Mouse (Mus musculus) CH12.LX (cell line): ENCODE data around the gene Sap30. TPM values are rescaled to one million over a fixed set of nuclear protein-coding genes. Genes with fewer than 3 reads are reported as not detected.

Experiments
- DNase-seq: peaks from one replicate; pipeline ENCODE4 v3.0.0-alpha.2; 2013; ENCODE audit errors: extremely low read depth
- H3K27ac ChIP-seq: 2 replicates; pipeline ENCODE4 v1.5.1; 2012; ENCODE audit warnings: low read depth, mild to moderate bottlenecking, control low read depth, moderate library complexity; ENCODE audit not compliant: insufficient read depth
- H3K27me3 ChIP-seq: replicated peaks from 2 replicates; pipeline ENCODE3; 2012; ENCODE audit warnings: inconsistent platforms
- H3K36me3 ChIP-seq, 2 experiments: replicated peaks in 1 of 2; 2 replicates each; pipeline versions ENCODE3 to v1.6.1; 2012; ENCODE audit warnings: inconsistent platforms in 1 of 2, low read length in 1 of 2, mild to moderate bottlenecking in 1 of 2, mixed read lengths in 1 of 2, moderate library complexity in 1 of 2; ENCODE audit not compliant: control insufficient read depth in 1 of 2, insufficient read depth in 1 of 2
- H3K4me1 ChIP-seq, 2 experiments: 2 replicates each; pipeline ENCODE4 v1.6.1; 2012; ENCODE audit warnings: inconsistent platforms in 1 of 2, moderate library complexity in 1 of 2; ENCODE audit not compliant: insufficient read depth in 2 of 2, control insufficient read depth in 1 of 2
- H3K4me2 ChIP-seq: 2 replicates; pipeline ENCODE4 v1.6.1; 2012; ENCODE audit warnings: low read depth, mild to moderate bottlenecking, control low read depth; ENCODE audit not compliant: poor library complexity, insufficient read depth, severe bottlenecking
- H3K4me3 ChIP-seq, 3 experiments: fragments of 150-350 bp in 1 of 3; sonication (generic) in 1 of 3; replicated peaks in 1 of 3; 2 replicates each; pipeline versions ENCODE3 to v1.5.1; 2011 to 2012; ENCODE audit warnings: low read depth in 2 of 3, low read length in 2 of 3, mild to moderate bottlenecking in 2 of 3, moderate library complexity in 2 of 3, control low read depth in 1 of 3, improper control_type of control experiment in 1 of 3, inconsistent platforms in 1 of 3, mixed read lengths in 1 of 3; ENCODE audit not compliant: poor library complexity in 1 of 3
- H3K79me2 ChIP-seq: replicated peaks from 2 replicates; pipeline ENCODE4 v1.6.1; 2012; ENCODE audit warnings: mild to moderate bottlenecking, moderate library complexity; ENCODE audit not compliant: control insufficient read depth, poor library complexity, insufficient read depth, severe bottlenecking; ENCODE audit errors: extremely low read depth
- H3K9ac ChIP-seq: 2 replicates; pipeline ENCODE4 v1.6.1; 2012; ENCODE audit warnings: low read depth, mild to moderate bottlenecking, control low read depth, moderate library complexity; ENCODE audit not compliant: insufficient read depth
- H3K9me3 ChIP-seq: replicated peaks from 2 replicates; pipeline ENCODE3; 2012; ENCODE audit warnings: low read length, inconsistent platforms, mixed read lengths
- CHD1 ChIP-seq: IDR thresholded peaks from 2 replicates; pipeline ENCODE4 v1.6.1; 2012; ENCODE audit warnings: low read depth, low read length, improper control_type of control experiment, inconsistent platforms
- CTCF ChIP-seq, 2 experiments: IDR thresholded peaks in 1 of 2; conservative IDR thresholded peaks in 1 of 2; 2 replicates each; pipeline ENCODE4 v1.5.1; 2011 to 2012; ENCODE audit warnings: low read depth in 2 of 2, low read length in 2 of 2, improper control_type of control experiment in 1 of 2, inconsistent platforms in 1 of 2, mild to moderate bottlenecking in 1 of 2, moderate library complexity in 1 of 2
- EP300 ChIP-seq: IDR thresholded peaks from 2 replicates; pipeline ENCODE4 v1.6.1; 2011; ENCODE audit warnings: low read length, improper control_type of control experiment
- ETS1 ChIP-seq: conservative IDR thresholded peaks from 2 replicates; pipeline ENCODE4 v1.6.1; 2012; ENCODE audit warnings: low read depth, mild to moderate bottlenecking, inconsistent platforms, low read length, improper control_type of control experiment, moderate library complexity
- HCFC1 ChIP-seq: IDR thresholded peaks from 2 replicates; pipeline ENCODE4 v1.6.1; 2012; ENCODE audit warnings: low read depth, mild to moderate bottlenecking, inconsistent platforms, low read length, improper control_type of control experiment
- IRF4 ChIP-seq: IDR thresholded peaks from 2 replicates; pipeline ENCODE4 v1.6.1; 2014; ENCODE audit warnings: low read depth, mild to moderate bottlenecking, inconsistent platforms, low read length, improper control_type of control experiment
- JUN ChIP-seq: IDR thresholded peaks from 2 replicates; pipeline ENCODE4 v1.6.1; 2011; ENCODE audit warnings: low read depth, mild to moderate bottlenecking, low read length, improper control_type of control experiment, moderate library complexity; ENCODE audit not compliant: insufficient read depth
- MAFK ChIP-seq: IDR thresholded peaks from 2 replicates; pipeline ENCODE4 v1.6.1; 2011; ENCODE audit warnings: low read length, improper control_type of control experiment; ENCODE audit not compliant: insufficient replicate concordance
- MAX ChIP-seq: IDR thresholded peaks from 2 replicates; pipeline ENCODE4 v1.6.1; 2011; ENCODE audit warnings: low read length, improper control_type of control experiment
- MAZ ChIP-seq: IDR thresholded peaks from 2 replicates; pipeline ENCODE4 v1.6.1; 2012; ENCODE audit warnings: low read depth, mild to moderate bottlenecking, inconsistent platforms, low read length, improper control_type of control experiment, moderate library complexity
- MEF2A ChIP-seq: IDR thresholded peaks from 2 replicates; pipeline ENCODE4 v1.6.1; 2014; ENCODE audit warnings: low read depth, mild to moderate bottlenecking, inconsistent platforms, low read length, improper control_type of control experiment, borderline replicate concordance
- NELFE ChIP-seq: IDR thresholded peaks from 2 replicates; pipeline ENCODE4 v1.6.1; 2011; ENCODE audit warnings: low read depth, low read length, improper control_type of control experiment
- POLR2A ChIP-seq: IDR thresholded peaks from 2 replicates; pipeline ENCODE4 v1.6.1; 2011; ENCODE audit warnings: low read depth, mild to moderate bottlenecking, improper control_type of control experiment, low read length
- RAD21 ChIP-seq: IDR thresholded peaks from 2 replicates; pipeline ENCODE4 v1.6.1; 2011; ENCODE audit warnings: low read depth, mild to moderate bottlenecking, low read length, improper control_type of control experiment, moderate library complexity
- SIN3A ChIP-seq: IDR thresholded peaks from 2 replicates; pipeline ENCODE4 v1.6.1; 2012; ENCODE audit warnings: low read length, improper control_type of control experiment, inconsistent platforms
- TBP ChIP-seq: conservative IDR thresholded peaks from 2 replicates; pipeline ENCODE4 v1.6.1; 2011; ENCODE audit warnings: low read depth, low read length, improper control_type of control experiment
- TCF12 ChIP-seq: IDR thresholded peaks from 2 replicates; pipeline ENCODE4 v1.6.1; 2014; ENCODE audit warnings: low read depth, mild to moderate bottlenecking, inconsistent platforms, low read length, improper control_type of control experiment
- UBTF ChIP-seq: IDR thresholded peaks from 2 replicates; pipeline ENCODE4 v1.6.1; 2012; ENCODE audit warnings: low read depth, mild to moderate bottlenecking, inconsistent platforms, low read length, improper control_type of control experiment, moderate library complexity
- USF1 ChIP-seq: IDR thresholded peaks from 2 replicates; pipeline ENCODE4 v1.6.1; 2014; ENCODE audit warnings: low read depth, mild to moderate bottlenecking, inconsistent platforms, low read length, improper control_type of control experiment
- ZMIZ1 ChIP-seq: IDR thresholded peaks from 2 replicates; pipeline ENCODE4 v1.6.1; 2012; ENCODE audit warnings: low read depth, mild to moderate bottlenecking, inconsistent platforms, low read length, improper control_type of control experiment
- dilution Hi-C: fragments of 300-500 bp; cut with MboI; formaldehyde crosslinking; loops from 2 replicates; pipeline ENCODE4 v1.14.3; 2020; ENCODE audit warnings: low sequenced_read_pairs; ENCODE audit not compliant: extremely low pct_unique_long_range_greater_than_20kb, extremely low pct_ligation_motif_present
- in situ Hi-C: fragments of 300-500 bp; cut with MboI; formaldehyde crosslinking; loops from 3 replicates; pipeline ENCODE4 v1.14.3; 2019; ENCODE audit warnings: low sequenced_read_pairs, low pct_ligation_motif_present, low pct_unique_long_range_greater_than_20kb, mixed read lengths
- polyA plus RNA-seq: library from polyadenylated mRNA; unstranded; fragments of >175 nt; gene quantifications from 2 replicates; pipeline ENCODE4 v1.2.1, GENCODE M21; 2012; ENCODE audit warnings: low read depth; ENCODE audit not compliant: insufficient read length
- total RNA-seq, 2 experiments: library from RNA; depleted of rRNA; stranded (reverse); fragments of 300-350 nt in 1 of 2; fragments of >200 nt in 1 of 2; gene quantifications; 2 replicates each; pipeline ENCODE4 v1.2.3; 2012 to 2014

Sap30 gene
- total and polyA plus RNA-seq, 3 experiments, result 33.9 to 82.6 (median 37.1) TPM

DNA sequence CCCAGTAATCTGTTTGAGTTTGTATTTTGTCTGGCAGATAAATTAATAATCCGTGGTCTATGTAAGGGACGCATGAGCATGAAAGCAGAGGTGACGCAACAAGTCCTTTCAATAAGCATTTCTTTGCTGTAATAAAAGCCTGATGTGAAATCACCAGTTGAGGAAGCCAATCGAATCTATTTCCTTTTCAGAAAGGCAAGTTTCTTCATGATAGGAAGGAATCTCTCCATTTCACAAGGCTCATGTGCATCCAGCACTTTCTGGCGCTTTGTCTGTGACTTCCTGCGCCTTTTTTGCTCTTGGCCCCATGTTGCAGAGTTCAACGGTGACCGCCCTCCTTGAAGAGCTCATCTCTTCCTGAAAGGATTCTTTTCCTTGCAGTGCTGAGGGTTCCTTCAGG is 8.0 kb downstream of the Sap30 start:
- Histone ChIP-seq H3K9me3 (no peaks in the 10 kb centered on the region), H3K27ac (no peak overlapping the region), H3K36me3 (peaks cover 2 to 16% of the 10 kb centered on the region in 2 experiments), H3K4me1 (no peaks in the 10 kb centered on the region), H3K27me3 (no peaks in the 10 kb centered on the region), H3K4me3 (no peak overlapping the region), H3K4me2 (no peak overlapping the region), H3K9ac (no peak overlapping the region), H3K79me2 (no peaks in the 10 kb centered on the region)
- TF ChIP-seq EP300, result no peak
- TF ChIP-seq MAZ, result no peak
- no peak for TF ChIP-seq MAX
- no peak for TF ChIP-seq TBP
- TF ChIP-seq MEF2A, result no peak
- TF ChIP-seq JUN, result no peak
- TF ChIP-seq CHD1, result no peak
- no peak for TF ChIP-seq MAFK
- TF ChIP-seq POLR2A, result no peak
- in situ Hi-C loops (no loop called here), dilution Hi-C loops (no loop called here)
- DNase-seq, result no peak

DNA sequence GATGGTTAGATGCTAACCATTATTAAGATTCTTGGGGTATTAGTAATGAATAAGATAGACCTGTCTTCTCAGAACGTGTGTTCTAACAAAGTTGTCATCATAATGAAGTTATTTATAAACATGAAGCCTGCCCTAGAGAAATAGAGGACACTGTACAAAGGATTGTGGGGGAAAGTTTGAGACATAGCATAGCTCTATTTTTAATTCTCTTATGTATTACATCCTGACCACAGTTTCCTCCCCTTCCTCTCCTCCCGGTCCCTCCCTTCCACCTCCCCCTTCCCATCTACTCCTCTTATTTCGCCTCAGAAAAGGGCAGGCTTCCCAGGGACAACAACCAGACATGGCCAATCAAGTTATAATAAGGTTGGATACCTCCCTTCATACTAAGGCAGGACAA is 9.3 kb downstream of the Sap30 start:
- in situ Hi-C loops (no loop called here), dilution Hi-C loops (no loop called here)
- H3K9me3 ChIP-seq, result no peaks in the 10 kb centered on the region
- H3K4me1 ChIP-seq, result no peaks in the 10 kb centered on the region
- DNase-seq, result no peak
- no peak overlapping the region for H3K4me2 ChIP-seq
- no peak for TF ChIP-seq HCFC1
- TF ChIP-seq ETS1, result no peak
- TF ChIP-seq UBTF, result no peak
- H3K27ac ChIP-seq, result no peak overlapping the region
- H3K9ac ChIP-seq, result no peak overlapping the region
- peaks cover 2 to 16% of the 10 kb centered on the region in 2 experiments for H3K36me3 ChIP-seq
- H3K4me3 ChIP-seq, result no peak overlapping the region
- H3K27me3 ChIP-seq, result no peaks in the 10 kb centered on the region
- no peaks in the 10 kb centered on the region for H3K79me2 ChIP-seq

DNA sequence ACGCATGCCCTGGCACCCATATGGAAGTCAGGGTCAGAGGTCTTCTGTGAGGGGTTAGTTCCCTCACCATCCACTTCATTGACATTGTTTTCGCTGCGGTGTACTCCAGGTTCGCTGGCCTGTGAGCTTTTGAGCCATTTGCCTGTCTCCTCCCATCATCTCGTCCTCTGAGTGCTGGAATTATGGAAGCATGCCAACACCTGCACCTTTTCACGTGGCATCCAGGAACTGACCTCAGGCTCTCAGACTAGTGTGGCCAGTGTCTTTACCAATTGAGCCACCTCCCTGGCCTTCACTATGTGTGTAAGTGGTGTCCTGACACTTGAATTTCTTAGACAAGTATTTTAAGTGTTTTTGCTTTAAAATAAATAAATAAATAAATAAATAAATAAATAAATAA is 13.9 kb downstream of the Sap30 start:
- Histone ChIP-seq H3K27ac (no peak overlapping the region), H3K79me2 (no peaks in the 10 kb centered on the region), H3K9me3 (no peaks in the 10 kb centered on the region), H3K27me3 (no peaks in the 10 kb centered on the region), H3K36me3 (no peaks in the 10 kb centered on the region), H3K4me2 (no peak overlapping the region), H3K4me1 (no peaks in the 10 kb centered on the region), H3K4me3 (no peak overlapping the region), H3K9ac (no peak overlapping the region)
- dilution Hi-C loops, result no loop called here
- in situ Hi-C loops, result no loop called here
- TF ChIP-seq NELFE (no peak), UBTF (no peak), CHD1 (no peak), TCF12 (no peak), SIN3A (no peak), CTCF (conservative IDR thresholded peaks at IDR 0.05 in 1 of 2, IDR thresholded peaks at IDR 0.05 in 1 of 2; ENCODE audit: low read depth in 2 of 2, low read length in 2 of 2) (no peak), MEF2A (no peak), POLR2A (no peak), ZMIZ1 (no peak), USF1 (no peak), RAD21 (no peak), IRF4 (no peak)
- DNase-seq, result no peak
